Mouse (Mus musculus) neutrophil, adult 5-6 weeks (primary cell): ENCODE data around the gene 1600012H06Rik. TPM values are rescaled to one million over a fixed set of nuclear protein-coding genes. Genes with fewer than 3 reads are reported as not detected.
"Not testable (repeated sequence)": the region's sequence is repeated elsewhere in the genome, so short reads cannot be mapped to it uniquely, and the experiment has no call there.

ENCODE experiments used
- ATAC-seq: fragments of 151-379, 151-347 bp; 2 replicates; pipeline ENCODE4 v1.8.0; 2017; ENCODE audit warnings: mild to moderate bottlenecking, moderate TSS enrichment; ENCODE audit not compliant: insufficient number of reproducible peaks, poor library complexity, low FRiP score, severe bottlenecking; ENCODE audit errors: extremely low read depth
- total RNA-seq: library from RNA; stranded (forward); fragments of 200-1000 nt; gene quantifications from 2 replicates; pipeline ENCODE4 v1.2.3, GENCODE M21; 2017

The 1600012H06Rik gene
- total RNA-seq, result 27.9 and 28.5 TPM in 2 replicates

GRCm38 (mm10) chr17:14943009-14943728, at the start of gene 1600012H06Rik, which contains the start of gene Wdr27:
Gene 1600012H06Rik, plus strand, starts transcription at chr17:14943184.
Gene Wdr27, minus strand, starts transcription at chr17:14943158.
- ATAC-seq, result peak; percentile 99

- not testable (repeated sequence) for ATAC-seq
These were observed 47.9 kb upstream of the 1600012H06Rik start for GRCm38 (mm10) chr17:14895058-14895457.

DNA sequence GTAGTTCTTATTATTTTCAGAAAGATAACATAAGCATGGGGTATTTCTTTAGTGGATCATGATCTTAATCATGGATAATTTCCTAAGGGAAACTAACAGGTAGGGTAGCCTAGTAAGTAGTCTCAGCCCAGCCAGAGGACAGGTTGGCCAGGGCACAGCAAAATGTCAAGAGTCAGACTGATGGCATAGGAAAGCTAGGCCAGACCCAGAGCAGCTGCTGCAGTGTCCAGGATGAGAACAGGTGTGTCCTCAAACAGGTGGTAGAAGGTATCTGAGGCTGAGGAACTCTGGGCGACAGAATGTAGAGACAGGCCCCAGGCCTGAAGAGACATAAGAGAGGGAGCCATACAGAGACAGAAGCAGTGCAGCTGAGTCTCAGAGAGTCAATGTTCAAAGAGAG, 44.0 kb upstream of the 1600012H06Rik start:
- ATAC-seq, result no peak

DNA sequence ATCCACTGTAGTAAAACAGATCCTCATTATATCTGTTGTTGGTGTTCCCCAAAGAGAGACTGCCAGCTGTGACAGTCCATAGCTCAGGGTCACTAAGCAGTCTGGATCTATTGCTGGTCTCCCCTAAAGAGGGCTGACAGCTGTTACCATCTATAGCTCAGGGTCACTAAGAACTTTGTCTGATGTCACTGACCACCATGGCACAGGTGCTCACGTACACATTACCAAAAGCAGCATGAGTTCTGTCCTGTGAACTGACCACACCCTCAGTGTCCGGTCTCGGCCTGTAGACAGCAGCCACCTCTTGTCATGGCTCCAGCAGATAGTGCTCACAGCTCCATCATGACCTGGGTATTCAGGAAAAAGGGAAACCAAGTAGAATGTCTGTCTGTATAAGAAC, 39.8 kb upstream of the 1600012H06Rik start:
- no peak for ATAC-seq

DNA sequence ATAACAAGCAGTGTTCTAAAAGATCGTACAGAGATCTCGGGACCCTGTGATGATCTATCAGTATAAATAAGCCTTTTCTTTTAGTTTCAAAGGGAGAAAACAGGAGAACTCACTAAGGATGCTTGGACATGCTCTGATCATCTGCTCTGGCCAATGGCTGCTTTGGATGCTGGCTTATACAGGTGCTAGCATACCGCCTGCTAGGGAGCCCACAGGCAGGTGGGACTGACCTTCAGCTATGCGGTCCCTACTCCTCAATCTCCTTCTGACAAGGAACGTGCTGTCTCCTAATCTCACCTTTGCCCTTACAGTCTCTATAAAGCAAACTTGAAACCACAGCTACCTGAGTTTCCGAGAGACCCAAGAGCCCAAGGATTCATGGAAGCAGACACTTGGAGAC, 38.8 kb upstream of the 1600012H06Rik start:
- no peak for ATAC-seq

DNA sequence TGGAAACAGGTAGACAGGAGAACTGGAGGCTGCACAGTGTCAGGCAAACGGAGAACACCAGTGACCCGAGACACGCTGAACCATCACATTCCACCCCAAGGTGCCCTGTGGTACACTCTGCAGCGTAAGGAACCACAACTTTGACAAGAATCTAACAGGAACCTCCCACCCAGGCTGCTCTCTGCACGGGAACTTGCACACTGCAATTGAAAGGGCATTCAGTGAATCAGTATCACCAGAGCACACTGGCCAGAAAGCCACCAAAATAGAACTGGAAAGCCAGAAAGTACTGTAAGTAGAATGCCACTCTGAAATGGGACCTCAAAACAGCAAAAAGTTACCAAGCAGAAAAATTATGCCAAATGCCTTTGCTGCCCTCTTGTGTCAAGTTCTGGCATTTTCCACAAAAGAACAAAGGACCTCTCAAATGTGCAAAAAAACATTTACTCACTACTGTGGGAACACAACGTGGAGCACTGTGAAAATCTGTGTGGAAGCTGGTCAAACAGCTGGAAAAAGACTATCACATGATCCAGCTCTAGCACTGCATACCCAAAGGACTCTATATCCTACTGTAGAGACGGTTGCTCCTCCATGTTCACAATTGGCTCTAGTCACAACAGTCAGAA, 38.2 kb upstream of the 1600012H06Rik start:
- ATAC-seq, result no peak

DNA sequence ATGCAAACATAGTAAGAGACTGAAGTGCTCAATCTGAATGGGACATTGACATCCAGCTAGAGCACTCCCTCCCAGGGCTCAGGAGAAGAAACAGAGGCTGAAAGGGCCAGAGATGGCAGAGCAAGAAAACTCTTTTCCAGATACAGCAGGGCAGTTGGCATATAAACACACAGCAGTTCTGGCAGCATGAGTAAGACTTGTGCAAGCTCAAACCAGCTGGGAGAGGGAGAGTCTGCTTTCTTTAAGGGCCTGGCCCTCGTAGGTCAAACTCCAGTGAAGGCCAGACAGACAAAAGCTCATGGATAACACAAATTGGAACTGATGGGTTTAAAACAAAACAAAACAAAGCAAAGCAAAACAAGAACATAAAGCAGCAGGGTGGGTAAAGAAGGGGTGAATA, 36.4 kb upstream of the 1600012H06Rik start:
- no peak for ATAC-seq

DNA sequence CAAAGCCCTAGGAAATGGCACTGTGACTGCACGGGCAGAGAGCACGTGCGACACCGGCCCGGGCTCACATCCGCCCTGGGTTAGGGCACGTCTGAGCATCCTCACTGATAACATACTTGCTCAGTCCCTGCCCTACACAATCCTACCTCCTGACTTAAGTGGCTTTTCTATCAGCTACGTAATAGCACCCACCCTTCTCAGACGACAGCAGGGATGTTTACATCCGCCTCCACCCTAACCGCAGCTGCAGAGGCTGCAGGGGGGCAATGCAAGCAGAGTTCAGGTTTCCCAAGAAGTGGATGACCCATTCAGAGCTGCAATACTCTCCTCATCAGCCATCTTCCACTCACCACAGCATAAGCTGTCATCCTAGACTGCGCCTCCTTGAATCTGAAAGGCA, 35.8 kb upstream of the 1600012H06Rik start:
- no peak for ATAC-seq

GRCm38 (mm10) chr17:14909331-14909730, 33.7 kb upstream of the 1600012H06Rik start:
- ATAC-seq, result no peak

- no peak for ATAC-seq
These were observed 32.2 kb upstream of the 1600012H06Rik start for GRCm38 (mm10) chr17:14910771-14911170.

GRCm38 (mm10) chr17:14912420-14912819, 30.6 kb upstream of the 1600012H06Rik start:
- ATAC-seq, result no peak

- ATAC-seq, result no peak
These were observed 30.0 kb upstream of the 1600012H06Rik start for GRCm38 (mm10) chr17:14912981-14913380.

DNA sequence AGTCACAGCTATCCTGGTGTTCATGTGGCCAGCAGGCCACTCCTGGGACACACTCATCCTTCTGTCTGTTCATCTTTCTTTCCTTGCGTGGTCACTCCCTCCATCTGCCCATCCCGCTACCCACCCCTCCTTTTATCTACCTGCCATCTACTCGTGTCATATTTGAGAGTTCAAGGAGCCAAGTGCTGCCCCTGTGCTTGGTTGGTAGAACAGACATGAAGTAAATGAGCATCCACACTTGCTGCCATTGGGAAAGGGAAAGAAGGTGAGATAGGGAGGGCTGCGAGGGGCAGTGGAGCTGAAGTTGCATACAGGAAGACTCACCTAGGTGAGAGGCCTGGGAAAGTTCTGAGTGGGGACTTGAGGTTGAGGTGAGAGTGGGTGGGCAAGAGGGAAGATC, 28.6 kb upstream of the 1600012H06Rik start:
- ATAC-seq, result no peak

- no peak for ATAC-seq
These were observed 25.1 kb upstream of the 1600012H06Rik start for GRCm38 (mm10) chr17:14917866-14918265.

GRCm38 (mm10) chr17:14921582-14921981, 21.4 kb upstream of the 1600012H06Rik start:
- ATAC-seq, result no peak

DNA sequence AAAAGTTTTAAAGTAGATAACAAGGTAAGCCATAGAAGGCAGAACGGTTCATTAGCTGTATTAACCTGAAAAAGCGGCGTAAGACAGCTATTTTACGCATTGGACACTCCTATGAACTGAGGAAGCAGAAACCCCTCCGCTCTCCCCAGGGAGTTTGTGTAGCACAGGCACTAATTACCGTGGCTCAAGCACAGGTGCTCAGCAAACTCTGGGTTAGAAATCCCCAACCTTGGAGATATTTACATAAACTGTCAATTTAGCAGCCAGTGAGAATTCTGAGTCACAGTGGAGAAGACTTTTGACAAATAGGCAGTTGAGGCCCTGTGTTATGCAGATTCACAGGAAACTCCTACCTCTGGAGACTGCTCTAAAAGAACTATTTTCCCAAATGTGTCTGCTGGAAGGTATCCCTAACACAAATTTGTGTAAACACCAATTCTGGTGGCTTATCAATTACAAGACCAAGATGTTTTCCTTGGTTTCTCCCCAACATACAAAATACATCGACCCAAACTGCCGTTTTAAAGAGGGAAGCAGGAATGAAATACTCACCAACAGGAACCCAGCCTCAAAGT, 15.3 kb upstream of the 1600012H06Rik start:
- ATAC-seq, result no peak

DNA sequence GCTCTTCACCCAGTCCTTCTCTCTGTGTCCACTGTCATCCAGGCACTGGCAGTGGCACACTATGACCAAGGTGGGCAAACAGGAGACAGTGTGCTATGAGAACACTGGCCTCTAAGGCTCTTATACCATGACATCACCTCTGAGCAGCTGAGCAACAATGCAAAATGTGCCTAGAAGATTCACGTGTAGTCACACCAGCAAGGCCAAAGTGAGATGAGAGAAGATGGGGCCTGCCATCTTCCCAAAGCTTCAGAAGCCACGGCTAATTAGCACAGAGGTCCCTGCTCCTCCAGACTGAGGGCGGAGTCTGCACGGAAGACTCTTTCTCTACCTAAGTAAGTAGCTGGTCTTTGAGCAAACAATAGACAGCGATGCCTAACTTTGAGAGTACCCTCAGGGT, 14.4 kb upstream of the 1600012H06Rik start:
- no peak for ATAC-seq

- no peak for ATAC-seq
These were observed 12.3 kb upstream of the 1600012H06Rik start for GRCm38 (mm10) chr17:14930697-14931096.

- no peak for ATAC-seq
These were observed 11.5 kb upstream of the 1600012H06Rik start for GRCm38 (mm10) chr17:14931469-14931868.

DNA sequence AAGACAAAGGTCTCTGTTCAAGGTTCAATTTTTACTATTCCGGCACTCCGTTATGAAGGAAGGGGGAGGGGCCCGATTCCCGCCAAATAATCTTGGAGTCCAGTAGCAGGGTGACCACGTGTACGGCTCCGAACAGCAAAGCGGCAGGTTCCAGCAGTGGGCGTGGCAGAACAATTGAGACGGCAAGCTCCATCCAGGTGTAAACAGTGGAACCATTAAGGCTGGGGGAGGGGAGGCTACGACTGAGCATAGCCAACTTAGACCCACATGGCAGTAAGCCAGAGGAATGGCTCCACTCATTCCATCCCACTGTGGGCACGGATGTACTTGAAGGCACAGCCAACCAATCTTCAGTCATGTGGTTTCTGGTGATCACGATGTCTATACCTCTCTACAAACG, 7.7 kb upstream of the 1600012H06Rik start:
- ATAC-seq, result not testable (repeated sequence)
